Mouse (Mus musculus) embryonic fibroblast, embryonic 13.5 days (primary cell): ENCODE results near the gene Fam3c.

Experiments used
- CTCF ChIP-seq: IDR thresholded peaks from 2 replicates; pipeline ENCODE4 v1.5.1; 2011; ENCODE audit warnings: mild to moderate bottlenecking, control low read depth, low read length, moderate library complexity, borderline replicate concordance; ENCODE audit not compliant: insufficient read depth
- POLR2A ChIP-seq: IDR thresholded peaks from 2 replicates; pipeline ENCODE4 v1.6.1; 2011; ENCODE audit warnings: low read depth, mild to moderate bottlenecking, control low read depth, low read length, moderate library complexity

- no peak for TF ChIP-seq CTCF
- TF ChIP-seq POLR2A, result no peak
Measured at GRCm38 (mm10) chr6:22326289-22326688, 29.8 kb downstream of the Fam3c start.
